Mouse (Mus musculus): Measurements from ENCODE around the gene Hist1h1c.
"Not testable (repeated sequence)": the region's sequence is repeated elsewhere in the genome, so short reads cannot be mapped to it uniquely, and the experiment has no call there.

Hist1h1c gene

GRCm38 (mm10) chr13:23760972-23761864 lies 22.6 kb downstream of the Hist1h1c start, which contains the start of gene Hist1h4a:
TSS of gene Hist1h4a (minus strand) at chr13:23761230.
- DNase-seq (ENCODE audit: low spot score) = peak; percentile 95

- peak; percentile 91 for DNase-seq (ENCODE audit: low spot score)
Measured at GRCm38 (mm10) chr13:23761871-23762821, 23.5 kb downstream of the Hist1h1c start, which contains the start of gene Hist1h3a. TSS of gene Hist1h3a (minus strand) at chr13:23762386.

- DNase-seq (ENCODE audit: low spot score) = no peak
Measured at GRCm38 (mm10) chr13:23763242-23763585, 24.6 kb downstream of the Hist1h1c start.

GRCm38 (mm10) chr13:23763586-23764323 lies 25.1 kb downstream of the Hist1h1c start, which contains the start of gene Hist1h1a:
TSS of gene Hist1h1a (plus strand) at chr13:23763666.
- peak; percentile 82 for DNase-seq (ENCODE audit: low spot score)

GRCm38 (mm10) chr13:23764324-23765171 lies 25.9 kb downstream of the Hist1h1c start:
- DNase-seq (ENCODE audit: low spot score) = no peak

GRCm38 (mm10) chr13:23765172-23765513 lies 26.5 kb downstream of the Hist1h1c start:
- no peak for DNase-seq (ENCODE audit: low spot score)

GRCm38 (mm10) chr13:23766772-23767171 lies 28.2 kb downstream of the Hist1h1c start:
- DNase-seq (ENCODE audit: low spot score) = no peak

- DNase-seq (ENCODE audit: low spot score) = no peak
Measured at GRCm38 (mm10) chr13:23768834-23769397, 30.3 kb downstream of the Hist1h1c start.

GRCm38 (mm10) chr13:23769613-23770012 lies 31.0 kb downstream of the Hist1h1c start, which contains the start of gene Trim38:
TSS of gene Trim38 (plus strand) at chr13:23769913.
- DNase-seq (ENCODE audit: low spot score) = not testable (repeated sequence)

GRCm38 (mm10) chr13:23772561-23773313 lies 34.1 kb downstream of the Hist1h1c start:
- no peak for DNase-seq (ENCODE audit: low spot score)

- no peak for DNase-seq (ENCODE audit: low spot score)
Measured at GRCm38 (mm10) chr13:23778339-23778738, 39.7 kb downstream of the Hist1h1c start.

GRCm38 (mm10) chr13:23779025-23779424 lies 40.4 kb downstream of the Hist1h1c start:
- no peak for DNase-seq (ENCODE audit: low spot score)
